Mouse (Mus musculus) kidney, embryonic 15.5 days (tissue): ENCODE results near the gene Ippk. TPM values are rescaled to one million over a fixed set of nuclear protein-coding genes. Genes with fewer than 3 reads are reported as not detected.

Source experiments
- ATAC-seq: fragments of 200-750 bp; cut with Nextera tagmentation; replicated peaks from 2 replicates; pipeline ENCODE4 v1.8.0; 2017; ENCODE audit warnings: moderate TSS enrichment; ENCODE audit not compliant: low FRiP score
- H3K27ac ChIP-seq: fragments of 300-500 bp; sonication (generic); 2 replicates; pipeline ENCODE4 v1.5.1; 2015; ENCODE audit warnings: mild to moderate bottlenecking, inconsistent platforms
- H3K27me3 ChIP-seq: fragments of 300-500 bp; sonication (generic); 2 replicates; pipeline ENCODE4 v1.6.1; 2015; ENCODE audit warnings: inconsistent platforms
- H3K36me3 ChIP-seq: fragments of 300-500 bp; sonication (generic); 2 replicates; pipeline ENCODE4 v1.6.1; 2015; ENCODE audit warnings: inconsistent platforms
- H3K4me1 ChIP-seq: fragments of 300-500 bp; sonication (generic); 2 replicates; pipeline ENCODE4 v1.6.1; 2015; ENCODE audit warnings: inconsistent platforms
- H3K4me2 ChIP-seq: fragments of 300-500 bp; sonication (generic); 2 replicates; pipeline ENCODE4 v1.6.1; 2015; ENCODE audit warnings: moderate library complexity, mild to moderate bottlenecking, inconsistent platforms
- H3K4me3 ChIP-seq: fragments of 300-500 bp; sonication (generic); replicated peaks from 2 replicates; pipeline ENCODE4 v1.5.1; 2015; ENCODE audit warnings: mild to moderate bottlenecking, inconsistent platforms
- H3K9ac ChIP-seq: fragments of 300-500 bp; sonication (generic); 2 replicates; pipeline ENCODE4 v1.6.1; 2015; ENCODE audit warnings: mild to moderate bottlenecking, inconsistent platforms
- H3K9me3 ChIP-seq: fragments of 300-500 bp; sonication (generic); replicated peaks from 2 replicates; pipeline ENCODE4 v1.6.1; 2016; ENCODE audit warnings: inconsistent platforms
- WGBS: fragments of 180-500 bp; shearing (Covaris S2); methylation state at CpG from one replicate; pipeline ENCODE4 v1.1.7; 2015; ENCODE audit warnings: mixed read lengths; 5-methylcytosine and 5-hydroxymethylcytosine counted together
- polyA plus RNA-seq: library from polyadenylated mRNA; unstranded; fragments of >200 nt; fragmentation: Nextera tagmentation; extraction: Ambion mirVana; gene quantifications from 2 replicates; pipeline ENCODE4 v1.2.1, GENCODE M21; 2015

Ippk gene
- 16.5 and 17.9 TPM in 2 replicates for polyA plus RNA-seq

- H3K27ac ChIP-seq, result peak within 1 kb of the TSS; percentile 86
- peaks cover 32% of the 10 kb centered on the region for H3K4me1 ChIP-seq
- H3K9me3 ChIP-seq, result no peaks in the 10 kb centered on the region
- under 1% methylated on average over 69 of the region's 69 CpGs for WGBS
- H3K4me2 ChIP-seq, result peak within 1 kb of the TSS; percentile 90
- peak; percentile 99 for ATAC-seq
- H3K4me3 ChIP-seq, result peak within 1 kb of the TSS; percentile 92
- no peaks in the 10 kb centered on the region for H3K36me3 ChIP-seq
- H3K9ac ChIP-seq, result peak within 1 kb of the TSS; percentile 82
- H3K27me3 ChIP-seq, result 0 out of 2 replicates have a peak, but pooled peaks cover 3% of the 10 kb centered on the region
Measured at GRCm38 (mm10) chr13:49420754-49421605, at the start of gene Ippk. Ippk (plus strand) TSS chr13:49421249.

- Histone ChIP-seq H3K4me3 (no peak overlapping the region), H3K36me3 (peaks cover 49% of the 10 kb centered on the region), H3K4me1 (peaks cover 52% of the 10 kb centered on the region), H3K4me2 (0 out of 2 replicates have a peak overlapping the region, but pooled peaks have one; percentile 7), H3K27me3 (no peaks in the 10 kb centered on the region), H3K9ac (0 out of 2 replicates have a peak overlapping the region, but pooled peaks have one; percentile 23), H3K9me3 (no peaks in the 10 kb centered on the region), H3K27ac (peak overlapping the region; percentile 87)
- 9% methylated on average over 3 of the region's 3 CpGs for WGBS
- peak; percentile 93 for ATAC-seq
Measured at GRCm38 (mm10) chr13:49371428-49371899, 49.6 kb upstream of the Ippk start.

GRCm38 (mm10) chr13:49372370-49373060, 48.5 kb upstream of the Ippk start:
- no peak overlapping the region for H3K9ac ChIP-seq
- H3K4me1 ChIP-seq, result peaks cover 44% of the 10 kb centered on the region
- no peak overlapping the region for H3K4me2 ChIP-seq
- no peaks in the 10 kb centered on the region for H3K27me3 ChIP-seq
- no peak for ATAC-seq
- 88% methylated on average over 9 of the region's 9 CpGs for WGBS
- H3K27ac ChIP-seq, result peak overlapping the region; percentile 87; the same call in 1 of the 2 replicates
- H3K9me3 ChIP-seq, result no peaks in the 10 kb centered on the region
- peaks cover 60% of the 10 kb centered on the region for H3K36me3 ChIP-seq
- no peak overlapping the region for H3K4me3 ChIP-seq

- Histone ChIP-seq H3K36me3 (peaks cover 75% of the 10 kb centered on the region), H3K9me3 (no peaks in the 10 kb centered on the region), H3K27me3 (no peaks in the 10 kb centered on the region), H3K4me1 (peaks cover 38% of the 10 kb centered on the region), H3K9ac (no peak overlapping the region), H3K4me3 (no peak overlapping the region), H3K27ac (peak overlapping the region; percentile 64; the same call in 1 of the 2 replicates), H3K4me2 (no peak overlapping the region)
- ATAC-seq, result no peak
- 63% methylated on average over 6 of the region's 6 CpGs for WGBS
Measured at GRCm38 (mm10) chr13:49374304-49374703, 46.7 kb upstream of the Ippk start.

GRCm38 (mm10) chr13:49374730-49375129, 46.3 kb upstream of the Ippk start:
- Histone ChIP-seq H3K4me3 (no peak overlapping the region), H3K36me3 (peaks cover 75% of the 10 kb centered on the region), H3K9ac (no peak overlapping the region), H3K9me3 (no peaks in the 10 kb centered on the region), H3K4me1 (peaks cover 38% of the 10 kb centered on the region), H3K27ac (peak overlapping the region; percentile 64), H3K27me3 (no peaks in the 10 kb centered on the region), H3K4me2 (no peak overlapping the region)
- peak; percentile 61; the same call in 1 of the 2 replicates for ATAC-seq
- WGBS, result 59% methylated on average over 6 of the region's 6 CpGs

- no peaks in the 10 kb centered on the region for H3K9me3 ChIP-seq
- H3K36me3 ChIP-seq, result peaks cover 82% of the 10 kb centered on the region
- H3K27ac ChIP-seq, result no peak overlapping the region
- no peaks in the 10 kb centered on the region for H3K27me3 ChIP-seq
- WGBS, result 81% methylated on average over 6 of the region's 6 CpGs
- no peak overlapping the region for H3K4me2 ChIP-seq
- no peak overlapping the region for H3K4me3 ChIP-seq
- no peak overlapping the region for H3K9ac ChIP-seq
- no peak for ATAC-seq
- peaks cover 18% of the 10 kb centered on the region for H3K4me1 ChIP-seq
Measured at GRCm38 (mm10) chr13:49377608-49378007, 43.4 kb upstream of the Ippk start.

- Histone ChIP-seq H3K4me2 (no peak overlapping the region), H3K27ac (no peak overlapping the region), H3K9me3 (no peaks in the 10 kb centered on the region), H3K27me3 (no peaks in the 10 kb centered on the region), H3K4me1 (peaks cover 14% of the 10 kb centered on the region), H3K36me3 (peaks cover 91% of the 10 kb centered on the region), H3K9ac (no peak overlapping the region), H3K4me3 (no peak overlapping the region)
- WGBS, result 95% methylated on average over 20 of the region's 20 CpGs
- no peak for ATAC-seq
Measured at GRCm38 (mm10) chr13:49379301-49379700, 41.7 kb upstream of the Ippk start.

- ATAC-seq, result peak; percentile 57
- Histone ChIP-seq H3K36me3 (peaks cover 95% of the 10 kb centered on the region), H3K9me3 (no peaks in the 10 kb centered on the region), H3K9ac (no peak overlapping the region), H3K4me1 (peaks cover 6% of the 10 kb centered on the region; the same call in 1 of the 2 replicates), H3K27ac (peak overlapping the region; percentile 72; the same call in 1 of the 2 replicates), H3K27me3 (no peaks in the 10 kb centered on the region), H3K4me3 (no peak overlapping the region), H3K4me2 (no peak overlapping the region)
- WGBS, result 17% methylated on average over 3 of the region's 3 CpGs
Measured at GRCm38 (mm10) chr13:49381230-49381629, 39.8 kb upstream of the Ippk start.

GRCm38 (mm10) chr13:49382997-49383396, 38.1 kb upstream of the Ippk start:
- H3K36me3 ChIP-seq, result peaks cover 89% of the 10 kb centered on the region
- no peaks in the 10 kb centered on the region for H3K9me3 ChIP-seq
- H3K4me1 ChIP-seq, result peaks cover 6% of the 10 kb centered on the region; the same call in 1 of the 2 replicates
- no peak overlapping the region for H3K4me3 ChIP-seq
- H3K27me3 ChIP-seq, result no peaks in the 10 kb centered on the region
- ATAC-seq, result no peak
- no peak overlapping the region for H3K9ac ChIP-seq
- no peak overlapping the region for H3K27ac ChIP-seq
- WGBS, result 94% methylated on average over 23 of the region's 23 CpGs
- no peak overlapping the region for H3K4me2 ChIP-seq

- ATAC-seq, result no peak
Measured at GRCm38 (mm10) chr13:49384751-49385463, 36.1 kb upstream of the Ippk start.

GRCm38 (mm10) chr13:49391374-49391773, 29.7 kb upstream of the Ippk start:
- H3K9ac ChIP-seq, result no peak overlapping the region
- H3K4me1 ChIP-seq, result no peaks in the 10 kb centered on the region
- H3K27ac ChIP-seq, result no peak overlapping the region
- no peaks in the 10 kb centered on the region for H3K9me3 ChIP-seq
- H3K36me3 ChIP-seq, result peaks cover 14% of the 10 kb centered on the region
- H3K27me3 ChIP-seq, result no peaks in the 10 kb centered on the region
- no peak overlapping the region for H3K4me2 ChIP-seq
- no peak overlapping the region for H3K4me3 ChIP-seq
- 95% methylated on average over 2 of the region's 2 CpGs for WGBS
- no peak for ATAC-seq

More at GRCm38 (mm10) chr13:49384751-49385463, 36.1 kb upstream of the Ippk start:
- Histone ChIP-seq H3K4me2 (no peak overlapping the region), H3K36me3 (peaks cover 74% of the 10 kb centered on the region), H3K27me3 (no peaks in the 10 kb centered on the region), H3K9ac (no peak overlapping the region), H3K9me3 (no peaks in the 10 kb centered on the region), H3K27ac (no peak overlapping the region; the same call in 1 of the 2 replicates), H3K4me1 (peaks cover 6% of the 10 kb centered on the region; the same call in 1 of the 2 replicates), H3K4me3 (no peak overlapping the region)
- WGBS, result 75% methylated on average over 16 of the region's 16 CpGs
